Mouse (Mus musculus) heart, adult 2 months (tissue): ENCODE data around the gene Gm47791.

Experiments
- CTCF ChIP-seq: fragments of 200-600 bp; IDR thresholded peaks from 2 replicates; pipeline ENCODE4 v1.8.1; 2022; ENCODE audit warnings: antibody characterized with exemption, mild to moderate bottlenecking, moderate library complexity
- EP300 ChIP-seq: fragments of 200-500 bp; IDR thresholded peaks from 2 replicates; pipeline ENCODE4 v1.6.1; 2011; ENCODE audit warnings: low read depth, low read length, control low read depth; ENCODE audit not compliant: insufficient read depth
- POLR2A ChIP-seq: fragments of 200-500 bp; IDR thresholded peaks from 2 replicates; pipeline ENCODE4 v1.6.1; 2011; ENCODE audit warnings: mild to moderate bottlenecking, low read depth, low read length, control low read depth; ENCODE audit not compliant: insufficient read depth

GRCm38 (mm10) chr1:82743962-82744361 is 27.1 kb downstream of the Gm47791 start:
- TF ChIP-seq CTCF (no peak), POLR2A (no peak), EP300 (no peak)
